Mouse (Mus musculus) lung, adult 2 months (tissue): ENCODE measurements around the gene Dpysl5. TPM values are rescaled to one million over a fixed set of nuclear protein-coding genes. Genes with fewer than 3 reads are reported as not detected.

Experiments used
- DNase-seq: peaks from one replicate; pipeline ENCODE4 v3.0.0; 2022
- H3K4me1 ChIP-seq: fragments of 200-500 bp; 2 replicates; pipeline ENCODE4 v1.6.1; 2011; ENCODE audit warnings: low read length; ENCODE audit not compliant: control insufficient read depth, insufficient read depth
- H3K4me3 ChIP-seq: fragments of 200-500 bp; replicated peaks from 2 replicates; pipeline ENCODE3; 2011; ENCODE audit warnings: low read depth, mild to moderate bottlenecking, control low read depth, low read length; ENCODE audit errors: extremely low read depth
- CTCF ChIP-seq: fragments of 200-500 bp; IDR thresholded peaks from 2 replicates; pipeline ENCODE4 v1.5.1; 2011; ENCODE audit warnings: mild to moderate bottlenecking, low read length, control low read depth; ENCODE audit not compliant: insufficient read depth
- POLR2A ChIP-seq: fragments of 200-500 bp; IDR thresholded peaks from 2 replicates; pipeline ENCODE4 v1.6.1; 2011; ENCODE audit warnings: low read depth, mild to moderate bottlenecking, control low read depth, low read length, borderline replicate concordance; ENCODE audit errors: extremely low read depth
- WGBS: fragments of 180-500 bp; shearing (Covaris S2); methylation state at CpG from one replicate; pipeline ENCODE4 v1.1.7; 2018; 5-methylcytosine and 5-hydroxymethylcytosine counted together
- polyA plus RNA-seq: library from polyadenylated mRNA; depleted of rRNA; stranded (reverse); fragments of >200 nt; gene quantifications from 2 replicates; pipeline ENCODE4 v1.2.3, GENCODE M21; 2012; rRNA removed

Dpysl5 gene
- polyA plus RNA-seq, 1 experiment = 5.6 TPM

DNA sequence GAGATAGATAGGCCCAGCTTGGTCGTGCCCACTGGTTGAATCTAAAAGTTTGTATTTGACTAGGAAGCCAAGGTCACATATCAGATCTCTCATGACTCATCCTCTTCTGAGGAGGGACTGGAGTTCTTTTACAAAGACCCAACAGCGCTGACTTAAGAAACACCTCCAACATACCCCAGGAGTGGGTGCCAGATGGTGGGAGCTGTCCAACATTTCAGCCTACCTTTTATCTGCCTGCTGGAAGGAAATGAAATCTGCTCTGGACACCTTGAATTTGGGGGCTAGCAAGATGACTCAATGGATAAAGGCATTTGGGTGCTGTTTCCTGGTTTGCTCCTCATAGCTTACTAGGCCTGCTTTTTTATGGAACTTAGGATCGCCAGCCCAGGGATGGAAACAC lies 130.5 kb downstream of the Dpysl5 start:
- H3K4me3 ChIP-seq = no peak overlapping the region
- no peak for TF ChIP-seq CTCF
- TF ChIP-seq POLR2A = no peak
- H3K4me1 ChIP-seq = no peaks in the 10 kb centered on the region
- no peak for DNase-seq
- WGBS = 55% methylated on average over 3 of the region's 3 CpGs

Other genes with a start within 250 kb of the Dpysl5 start
- gene Otof, start 249.6 kb upstream of the Dpysl5 start, polyA plus RNA-seq = 0.26 TPM in 2 replicates
- gene 1700001C02Rik, start 245.5 kb upstream of the Dpysl5 start, polyA plus RNA-seq = 24.4 and 25.3 TPM in 2 replicates
- gene Cib4, start 165.7 kb upstream of the Dpysl5 start, polyA plus RNA-seq = 0.62 TPM in 1 of 2 replicates, not detected in the other
- gene Kcnk3, start 123.4 kb upstream of the Dpysl5 start, polyA plus RNA-seq = 85.5 and 98.7 TPM in 2 replicates
- 82.9 and 97.2 TPM in 2 replicates for gene Slc35f6, start 63.6 kb upstream of the Dpysl5 start, polyA plus RNA-seq
- gene Cenpa, start 44.8 kb upstream of the Dpysl5 start, polyA plus RNA-seq = 12.2 and 13.8 TPM in 2 replicates
- gene Mapre3, start 103.1 kb downstream of the Dpysl5 start, polyA plus RNA-seq = 66.2 and 81.8 TPM in 2 replicates
- 85.7 and 86.6 TPM in 2 replicates for gene Tmem214, start 156.4 kb downstream of the Dpysl5 start, polyA plus RNA-seq
- 19.2 and 20.8 TPM in 2 replicates for gene Agbl5, start 177.1 kb downstream of the Dpysl5 start, polyA plus RNA-seq
- gene Ost4, start 196.2 kb downstream of the Dpysl5 start, polyA plus RNA-seq = 218 and 230 TPM in 2 replicates
- 89.9 and 107 TPM in 2 replicates for gene Emilin1, start 201.8 kb downstream of the Dpysl5 start, polyA plus RNA-seq
- 39.0 and 46.6 TPM in 2 replicates for gene Khk, start 209.9 kb downstream of the Dpysl5 start, polyA plus RNA-seq
- gene Cgref1, start 234.0 kb downstream of the Dpysl5 start, polyA plus RNA-seq = 2.7 and 5.7 TPM in 2 replicates
- 196 and 253 TPM in 2 replicates for gene Preb, start 248.8 kb downstream of the Dpysl5 start, polyA plus RNA-seq